Mouse (Mus musculus) urinary bladder, postnatal 10 days (tissue): ENCODE measurements at regions not wholly inside any gene's neighbourhood (a gene's known extent, or its start where the extent isn't known, plus 50 kb on each side); places are given as distances from the start of the nearest gene placed in this dataset.

Experiments used
- DNase-seq: peaks from one replicate; pipeline ENCODE4 v3.0.0; 2022; ENCODE audit warnings: low spot score

GRCm38 (mm10) chr13:42518686-42519085, 161.7 kb upstream of the Phactr1 start:
- DNase-seq, result no peak

GRCm38 (mm10) chr13:42522553-42522952, 157.9 kb upstream of the Phactr1 start:
- no peak for DNase-seq

- no peak for DNase-seq
Observed at GRCm38 (mm10) chr13:42526163-42526562, 154.3 kb upstream of the Phactr1 start.

- no peak for DNase-seq
Observed at GRCm38 (mm10) chr13:42526966-42527365, 153.5 kb upstream of the Phactr1 start.

GRCm38 (mm10) chr13:42528169-42528568, 152.3 kb upstream of the Phactr1 start:
- DNase-seq, result no peak

- DNase-seq, result no peak
Observed at GRCm38 (mm10) chr13:42536501-42537210, 143.8 kb upstream of the Phactr1 start.

GRCm38 (mm10) chr13:42538046-42538445, 142.4 kb upstream of the Phactr1 start:
- no peak for DNase-seq

- no peak for DNase-seq
Observed at GRCm38 (mm10) chr13:42544536-42545094, 135.8 kb upstream of the Phactr1 start.

GRCm38 (mm10) chr13:42546389-42546788, 134.0 kb upstream of the Phactr1 start:
- DNase-seq, result no peak

- no peak for DNase-seq
Observed at GRCm38 (mm10) chr13:42546851-42547250, 133.6 kb upstream of the Phactr1 start.

- DNase-seq, result no peak
Observed at GRCm38 (mm10) chr13:42549021-42549559, 131.3 kb upstream of the Phactr1 start.

- DNase-seq, result no peak
Observed at GRCm38 (mm10) chr13:42554961-42555360, 125.5 kb upstream of the Phactr1 start.

- no peak for DNase-seq
Observed at GRCm38 (mm10) chr13:42558526-42558925, 121.9 kb upstream of the Phactr1 start.

GRCm38 (mm10) chr13:42561446-42561845, 119.0 kb upstream of the Phactr1 start:
- no peak for DNase-seq

- DNase-seq, result no peak
Observed at GRCm38 (mm10) chr13:42565291-42566058, 114.9 kb upstream of the Phactr1 start.

- no peak for DNase-seq
Observed at GRCm38 (mm10) chr13:42570600-42571348, 109.6 kb upstream of the Phactr1 start.

- no peak for DNase-seq
Observed at GRCm38 (mm10) chr13:42574189-42574588, 106.2 kb upstream of the Phactr1 start.

GRCm38 (mm10) chr13:42575725-42576426, 104.5 kb upstream of the Phactr1 start:
- DNase-seq, result peak; percentile 25

GRCm38 (mm10) chr13:42579471-42579870, 101.0 kb upstream of the Phactr1 start:
- no peak for DNase-seq

GRCm38 (mm10) chr13:42589136-42589535, 91.3 kb upstream of the Phactr1 start:
- DNase-seq, result no peak

GRCm38 (mm10) chr13:42589607-42590006, 90.8 kb upstream of the Phactr1 start:
- DNase-seq, result no peak
